Mouse (Mus musculus) bone marrow macrophage, adult 2 months (primary cell): ENCODE data around the gene Pold1.

Experiments
- CTCF ChIP-seq: IDR thresholded peaks from 2 replicates; pipeline ENCODE4 v1.5.1; 2012; ENCODE audit warnings: low read depth, mild to moderate bottlenecking, low read length, moderate library complexity
- POLR2A ChIP-seq: IDR thresholded peaks from 2 replicates; pipeline ENCODE4 v1.6.1; 2012; ENCODE audit warnings: mild to moderate bottlenecking, low read depth, low read length, borderline replicate concordance

DNA sequence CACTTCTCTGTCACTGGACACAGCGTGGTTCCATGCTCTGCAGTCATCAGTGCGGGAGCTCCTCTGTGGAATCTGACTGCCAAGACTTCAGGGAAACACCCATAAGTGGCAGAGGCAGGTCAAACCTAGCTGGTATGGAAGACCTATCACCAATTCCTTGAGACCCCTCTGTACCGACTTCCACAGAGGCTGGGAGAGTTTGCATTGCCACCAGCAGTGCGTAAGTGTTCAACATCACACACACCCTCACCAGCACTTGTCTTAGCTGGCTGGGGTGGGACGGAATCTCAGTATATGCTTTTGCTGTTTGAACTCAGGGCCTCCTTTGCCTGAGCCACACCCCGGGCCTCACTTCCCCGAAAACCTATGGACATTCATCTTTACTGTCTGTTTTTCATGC, 60.7 kb downstream of the Pold1 start:
- TF ChIP-seq POLR2A = no peak
- TF ChIP-seq CTCF = no peak
